Mouse (Mus musculus): ENCODE measurements at regions not wholly inside any gene's neighbourhood (a gene's known extent, or its start where the extent isn't known, plus 50 kb on each side); places are given as distances from the start of the nearest gene placed in this dataset.

- no peak for TF ChIP-seq CTCF (IDR thresholded peaks at IDR 0.05; ENCODE audit: borderline replicate concordance, insufficient read depth, low read length)
- no peak for TF ChIP-seq POLR2A (IDR thresholded peaks at IDR 0.05; ENCODE audit: low read depth, low read length)
Measured at GRCm38 (mm10) chr4:131208637-131209036, 264.5 kb downstream of the Matn1 start.

Data from embryonic fibroblast, embryonic 13.5 days (primary cell).